Mouse (Mus musculus) MEL (cell line): ENCODE results near the gene Bckdhb. TPM values are rescaled to one million over a fixed set of nuclear protein-coding genes. Genes with fewer than 3 reads are reported as not detected.

ENCODE experiments used
- DNase-seq: peaks from one replicate; pipeline ENCODE4 v3.0.0; 2011; ENCODE audit warnings: low read depth, low spot score
- H3K27ac ChIP-seq: 2 replicates; pipeline ENCODE4 v1.5.1; 2012; ENCODE audit warnings: low read depth, mild to moderate bottlenecking, control low read depth, low read length, moderate library complexity; ENCODE audit not compliant: control insufficient read depth
- H3K27me3 ChIP-seq, 2 experiments: fragments of 150-350 bp in 1 of 2; sonication (generic) in 1 of 2; 2 replicates each; pipeline ENCODE4 v1.6.1; 2012; ENCODE audit warnings: low read length in 2 of 2, mild to moderate bottlenecking in 2 of 2, improper control_type of control experiment in 1 of 2, moderate library complexity in 1 of 2; ENCODE audit not compliant: insufficient read depth in 2 of 2, control insufficient read depth in 1 of 2
- H3K36me3 ChIP-seq, 2 experiments: 2 replicates each; pipeline ENCODE4 v1.6.1; 2012 to 2014; ENCODE audit warnings: low read length in 2 of 2, improper control_type of control experiment in 1 of 2, inconsistent platforms in 1 of 2, mild to moderate bottlenecking in 1 of 2; ENCODE audit not compliant: insufficient read depth in 2 of 2, control insufficient read depth in 1 of 2
- H3K4me1 ChIP-seq, 2 experiments: fragments of 150-350 bp in 1 of 2; sonication (generic) in 1 of 2; 2 replicates each; pipeline ENCODE4 v1.6.1; 2012; ENCODE audit warnings: low read length in 2 of 2, improper control_type of control experiment in 1 of 2, mild to moderate bottlenecking in 1 of 2; ENCODE audit not compliant: insufficient read depth in 2 of 2, control insufficient read depth in 1 of 2
- H3K4me3 ChIP-seq, 2 experiments: fragments of 150-350 bp in 1 of 2; sonication (generic) in 1 of 2; 2 replicates each; pipeline ENCODE4 v1.5.1; 2012; ENCODE audit warnings: low read depth in 2 of 2, low read length in 2 of 2, mild to moderate bottlenecking in 2 of 2, moderate library complexity in 2 of 2, control low read depth in 1 of 2, improper control_type of control experiment in 1 of 2; ENCODE audit not compliant: control insufficient read depth in 1 of 2, insufficient read depth in 1 of 2
- H3K79me2 ChIP-seq: 2 replicates; pipeline ENCODE4 v1.6.1; 2012; ENCODE audit warnings: mild to moderate bottlenecking, low read length, moderate library complexity; ENCODE audit not compliant: control insufficient read depth, poor library complexity, insufficient read depth
- H3K9ac ChIP-seq: 2 replicates; pipeline ENCODE4 v1.6.1; 2012; ENCODE audit warnings: low read depth, mild to moderate bottlenecking, control low read depth, low read length, moderate library complexity; ENCODE audit not compliant: control insufficient read depth, poor library complexity, severe bottlenecking
- H3K9me3 ChIP-seq: fragments of 150-350 bp; sonication (generic); replicated peaks from 2 replicates; pipeline ENCODE4 v1.6.1; 2012; ENCODE audit warnings: mild to moderate bottlenecking, low read length, improper control_type of control experiment, moderate library complexity; ENCODE audit not compliant: insufficient read depth
- CTCF ChIP-seq, 3 experiments: IDR thresholded peaks in 2 of 3; conservative IDR thresholded peaks in 1 of 3; 2 replicates each; pipeline ENCODE4 v1.5.1; 2011 to 2012; ENCODE audit warnings: low read length in 3 of 3, low read depth in 2 of 3, mild to moderate bottlenecking in 2 of 3, improper control_type of control experiment in 1 of 3, inconsistent platforms in 1 of 3, mixed read lengths in 1 of 3, moderate library complexity in 1 of 3; ENCODE audit not compliant: control insufficient read depth in 1 of 3, insufficient read depth in 1 of 3, poor library complexity in 1 of 3, severe bottlenecking in 1 of 3
- ELF1 ChIP-seq: IDR thresholded peaks from 2 replicates; pipeline ENCODE4 v1.6.1; 2014; ENCODE audit warnings: low read depth, mild to moderate bottlenecking, inconsistent platforms, low read length, improper control_type of control experiment, moderate library complexity
- GABPA ChIP-seq: IDR thresholded peaks from 2 replicates; pipeline ENCODE4 v1.6.1; 2012; ENCODE audit warnings: low read depth, mild to moderate bottlenecking, inconsistent platforms, low read length, improper control_type of control experiment, moderate library complexity
- GATA1 ChIP-seq: IDR thresholded peaks from 2 replicates; pipeline ENCODE4 v1.6.1; 2011; ENCODE audit warnings: low read depth, low read length, improper control_type of control experiment
- MAFK ChIP-seq: IDR thresholded peaks from 2 replicates; pipeline ENCODE4 v1.6.1; 2011; ENCODE audit warnings: low read depth, mild to moderate bottlenecking, low read length, improper control_type of control experiment, borderline replicate concordance
- MAX ChIP-seq: IDR thresholded peaks from 2 replicates; pipeline ENCODE4 v1.6.1; 2011; ENCODE audit warnings: low read length, improper control_type of control experiment
- MAZ ChIP-seq: IDR thresholded peaks from 2 replicates; pipeline ENCODE4 v1.6.1; 2012; ENCODE audit warnings: low read depth, mild to moderate bottlenecking, inconsistent platforms, low read length, improper control_type of control experiment
- MEF2A ChIP-seq: IDR thresholded peaks from 2 replicates; pipeline ENCODE4 v1.6.1; 2014; ENCODE audit warnings: low read depth, mild to moderate bottlenecking, inconsistent platforms, low read length, improper control_type of control experiment; ENCODE audit not compliant: poor library complexity, insufficient replicate concordance, severe bottlenecking; ENCODE audit errors: extremely low read depth
- MYB ChIP-seq: IDR thresholded peaks from 2 replicates; pipeline ENCODE4 v1.6.1; 2011; ENCODE audit warnings: mild to moderate bottlenecking, low read depth, low read length, improper control_type of control experiment
- POLR2A ChIP-seq, 2 experiments: IDR thresholded peaks; 2 replicates each; pipeline ENCODE4 v1.6.1; 2011 to 2012; ENCODE audit warnings: low read length in 2 of 2, mild to moderate bottlenecking in 2 of 2, control low read depth in 1 of 2, improper control_type of control experiment in 1 of 2, low read depth in 1 of 2, moderate library complexity in 1 of 2; ENCODE audit not compliant: control insufficient read depth in 1 of 2, insufficient read depth in 1 of 2, poor library complexity in 1 of 2
- POLR2AphosphoS5 ChIP-seq: IDR thresholded peaks from 2 replicates; pipeline ENCODE4 v1.6.1; 2012; ENCODE audit warnings: low read depth, borderline replicate concordance, mild to moderate bottlenecking, inconsistent platforms, low read length, moderate library complexity, mixed read lengths
- RCOR1 ChIP-seq: IDR thresholded peaks from 2 replicates; pipeline ENCODE4 v1.6.1; 2012; ENCODE audit warnings: low read depth, mild to moderate bottlenecking, inconsistent platforms, low read length, improper control_type of control experiment
- SIN3A ChIP-seq: IDR thresholded peaks from 2 replicates; pipeline ENCODE4 v1.6.1; 2012; ENCODE audit warnings: low read length, improper control_type of control experiment, inconsistent platforms
- TBP ChIP-seq: IDR thresholded peaks from 2 replicates; pipeline ENCODE4 v1.8.0; 2011; ENCODE audit warnings: low read depth, low read length, improper control_type of control experiment
- TCF12 ChIP-seq: IDR thresholded peaks from 2 replicates; pipeline ENCODE4 v1.6.1; 2014; ENCODE audit warnings: low read depth, mild to moderate bottlenecking, inconsistent platforms, low read length, improper control_type of control experiment, moderate library complexity
- UBTF ChIP-seq: IDR thresholded peaks from 2 replicates; pipeline ENCODE4 v1.6.1; 2012; ENCODE audit warnings: low read depth, mild to moderate bottlenecking, inconsistent platforms, low read length, improper control_type of control experiment, moderate library complexity, borderline replicate concordance; ENCODE audit not compliant: insufficient read depth
- ZC3H11A ChIP-seq: IDR thresholded peaks from 2 replicates; pipeline ENCODE4 v1.6.1; 2012; ENCODE audit warnings: low read depth, mild to moderate bottlenecking, inconsistent platforms, low read length, improper control_type of control experiment
- ZKSCAN1 ChIP-seq: IDR thresholded peaks from 2 replicates; pipeline ENCODE4 v1.6.1; 2012; ENCODE audit warnings: low read depth, mild to moderate bottlenecking, inconsistent platforms, low read length, improper control_type of control experiment, moderate library complexity
- ZMIZ1 ChIP-seq: IDR thresholded peaks from 2 replicates; pipeline ENCODE4 v1.6.1; 2012; ENCODE audit warnings: low read depth, mild to moderate bottlenecking, inconsistent platforms, low read length, improper control_type of control experiment, moderate library complexity
- polyA plus RNA-seq, 2 experiments: library from polyadenylated mRNA; stranded (reverse) in 1 of 2; unstranded in 1 of 2; fragments of >175 nt in 1 of 2; fragments of >200 nt in 1 of 2; gene quantifications; 2 replicates each; pipeline versions ENCODE4 v1.2.1 to v1.2.4; 2012; ENCODE audit warnings: low replicate concordance in 2 of 2, low read depth in 1 of 2; ENCODE audit not compliant: insufficient read length in 2 of 2, insufficient read depth in 1 of 2, missing spikeins in 1 of 2
- total RNA-seq: library from RNA; depleted of rRNA; stranded (reverse); fragments of 300-350 nt; gene quantifications from 2 replicates; pipeline ENCODE4 v1.2.3, GENCODE M21; 2012

Bckdhb gene
- total and polyA plus RNA-seq, 3 experiments = 15.9 to 26.6 TPM; not detected in 1

GRCm38 (mm10) chr9:84130338-84130737, 205.4 kb downstream of the Bckdhb start:
- TF ChIP-seq GABPA (no peak), TCF12 (no peak), ELF1 (no peak), POLR2AphosphoS5 (no peak), MAZ (no peak), UBTF (no peak), MAFK (no peak), ZKSCAN1 (no peak), SIN3A (no peak), MAX (no peak), ZMIZ1 (no peak)
- Histone ChIP-seq H3K36me3 (no peaks in the 10 kb centered on the region), H3K27ac (no peak overlapping the region), H3K4me1 (no peaks in the 10 kb centered on the region), H3K27me3 (no peaks in the 10 kb centered on the region), H3K9ac (no peak overlapping the region), H3K79me2 (no peaks in the 10 kb centered on the region), H3K9me3 (no peaks in the 10 kb centered on the region), H3K4me3 (no peak overlapping the region)
- DNase-seq = no peak

- DNase-seq = no peak
- H3K9ac ChIP-seq = no peak overlapping the region
- no peaks in the 10 kb centered on the region for H3K27me3 ChIP-seq
- TF ChIP-seq SIN3A (no peak), ELF1 (no peak), MEF2A (no peak), GATA1 (no peak), POLR2AphosphoS5 (no peak), ZMIZ1 (no peak), GABPA (no peak), CTCF (IDR thresholded peaks at IDR 0.05 in 2 of 3, conservative IDR thresholded peaks at IDR 0.05 in 1 of 3; ENCODE audit: control insufficient read depth in 1 of 3, insufficient read depth in 1 of 3, low read depth in 2 of 3, low read length in 3 of 3, poor library complexity in 1 of 3, severe bottlenecking in 1 of 3) (no peak), RCOR1 (no peak), UBTF (no peak), MYB (no peak), ZC3H11A (no peak), POLR2A (IDR thresholded peaks at IDR 0.05; ENCODE audit: control insufficient read depth in 1 of 2, insufficient read depth in 1 of 2, low read depth in 1 of 2, low read length in 2 of 2, poor library complexity in 1 of 2) (no peak), TBP (no peak)
- no peaks in the 10 kb centered on the region for H3K36me3 ChIP-seq
- H3K27ac ChIP-seq = no peak overlapping the region
- H3K4me1 ChIP-seq = no peaks in the 10 kb centered on the region
- no peaks in the 10 kb centered on the region for H3K79me2 ChIP-seq
- H3K4me3 ChIP-seq = no peak overlapping the region
- H3K9me3 ChIP-seq = no peaks in the 10 kb centered on the region
Measured at GRCm38 (mm10) chr9:84135062-84135461, 210.1 kb downstream of the Bckdhb start.
